8 mouse cellular contexts compared by ENCODE assay signal in genomic region chr13:81710775-81711545, GRCm38 (mm10). TPM values are rescaled to one million over a fixed set of nuclear protein-coding genes. Genes with fewer than 3 reads are reported as not detected.
A peak's percentile ranks its signal among the peaks of the same experiment; 100 is the strongest.
DNase-seq lines count a peak whose midpoint lies in the region; ATAC-seq lines count a peak whose summit lies in the region.

Polr3g (minus strand) TSS chr13:81711013.
Mblac2 (plus strand) TSS chr13:81711341.

- H3K9me3 ChIP-seq in hindbrain, embryonic 12.5 days (replicated peaks): no peaks in the 10 kb centered on the region

- under 1% methylated on average over 61 of the region's 61 CpGs for WGBS in hindbrain, embryonic 12.5 days

- no peaks in the 10 kb centered on the region for H3K27me3 ChIP-seq in hindbrain, embryonic 12.5 days

- H3K9ac ChIP-seq in hindbrain, embryonic 12.5 days: peak within 1 kb of the TSS; percentile 69

- peaks cover 15% of the 10 kb centered on the region for H3K4me1 ChIP-seq in hindbrain, embryonic 12.5 days

- H3K27ac ChIP-seq in hindbrain, embryonic 12.5 days: peak within 1 kb of the TSS; percentile 88

- no peaks in the 10 kb centered on the region for H3K36me3 ChIP-seq in hindbrain, embryonic 12.5 days

- peak within 1 kb of the TSS; percentile 67 for H3K4me3 ChIP-seq in hindbrain, embryonic 12.5 days

- DNase-seq in NIH3T3 (ENCODE audit: low read depth): peak; percentile 94
- DNase-seq in cerebellum, postnatal 10 days: peak; percentile 99
- DNase-seq in frontal cortex, postnatal 10 days (ENCODE audit: low spot score in 2 of 2): peak; percentile 91 to 95
- DNase-seq in layer of hippocampus, postnatal 14 days (ENCODE audit: low spot score in 2 of 2): peak; percentile 95
- peak; percentile 96 for DNase-seq in lung, postnatal 14 days
- DNase-seq in retina, adult 2 months (ENCODE audit: low read depth, low spot score): peak; percentile 83
- DNase-seq in thymus, postnatal 36 days: peak; percentile 98 to 99

- peak within 1 kb of the TSS; percentile 92 for H3K4me2 ChIP-seq in hindbrain, embryonic 12.5 days (replicated peaks)

- peak; percentile 98 for ATAC-seq in hindbrain, embryonic 12.5 days (ENCODE audit: low FRiP score)

RNA-seq across cellular contexts. Expression of gene Polr3g, which starts in this region (rescaled TPM):
- polyA plus RNA-seq in hindbrain, embryonic 12.5 days (2016; fragmentation: Nextera tagmentation; extraction: Ambion mirVana): 7.5 and 9.0 TPM in 2 replicates
- 1 to 10 TPM; 3.6 to 4.7 TPM for total RNA-seq in layer of hippocampus, postnatal 14 days (2021)

RNA-seq across cellular contexts. Expression of gene Mblac2, which starts in this region (rescaled TPM):
- 9.9 and 10.1 TPM in 2 replicates for polyA plus RNA-seq in hindbrain, embryonic 12.5 days (2016; fragmentation: Nextera tagmentation; extraction: Ambion mirVana)
- 10 to 100 TPM; 28.4 to 29.2 TPM for total RNA-seq in layer of hippocampus, postnatal 14 days (2021)

Comparison
In these comparisons a context has a peak if more than half of its experiments do, and no peak if none do; other contexts are left out.
1. Peak in every context shown above with its lines: DNase-seq, ATAC-seq, H3K4me3 ChIP-seq and H3K27ac ChIP-seq.